Mouse (Mus musculus): Measurements from ENCODE around the gene Mybph. TPM values are rescaled to one million over a fixed set of nuclear protein-coding genes. Genes with fewer than 3 reads are reported as not detected.

Gene Mybph
- polyA plus RNA-seq, 1 experiment from 2014 or later, result 0.13 TPM

- no peak for TF ChIP-seq CTCF (IDR thresholded peaks at IDR 0.05; ENCODE audit: low read depth)
- H3K9me3 ChIP-seq (replicated peaks; ENCODE audit: low read length), result no peaks in the 10 kb centered on the region
- DNase-seq (ENCODE audit: low spot score) (no peak), ATAC-seq (replicated peaks; ENCODE audit: low FRiP score, low read depth) (no peak)
- no peak overlapping the region for H3K4me3 ChIP-seq (replicated peaks; ENCODE audit: low read depth, low read length)
- H3K4me2 ChIP-seq (ENCODE audit: low read length), result no peak overlapping the region
- H3K9ac ChIP-seq (ENCODE audit: low read depth, low read length), result no peak overlapping the region
- WGBS, result 88% methylated on average over 9 of the region's 9 CpGs
- H3K4me1 ChIP-seq (replicated peaks; ENCODE audit: insufficient read depth, low read length), result peaks cover 10% of the 10 kb centered on the region; the same call in 1 of the 2 replicates
- no peaks in the 10 kb centered on the region for H3K27me3 ChIP-seq (ENCODE audit: insufficient read depth, low read length)
- no peaks in the 10 kb centered on the region for H3K36me3 ChIP-seq (ENCODE audit: insufficient read depth, low read length)
- H3K27ac ChIP-seq, result no peak overlapping the region
These were observed 47.5 kb downstream of the Mybph start for GRCm38 (mm10) chr1:134240701-134241100.

GRCm38 (mm10) chr1:134241298-134241697 lies 48.0 kb downstream of the Mybph start:
- DNase-seq (ENCODE audit: low spot score) (no peak), ATAC-seq (replicated peaks; ENCODE audit: low FRiP score, low read depth) (no peak)
- no peak overlapping the region for H3K4me2 ChIP-seq (ENCODE audit: low read length)
- H3K27ac ChIP-seq, result no peak overlapping the region
- TF ChIP-seq CTCF (IDR thresholded peaks at IDR 0.05; ENCODE audit: low read depth), result no peak
- H3K36me3 ChIP-seq (ENCODE audit: insufficient read depth, low read length), result no peaks in the 10 kb centered on the region
- WGBS, result 82% methylated on average over 8 of the region's 8 CpGs
- H3K9me3 ChIP-seq (replicated peaks; ENCODE audit: low read length), result no peaks in the 10 kb centered on the region
- H3K4me1 ChIP-seq (replicated peaks; ENCODE audit: insufficient read depth, low read length), result peaks cover 7% of the 10 kb centered on the region; the same call in 1 of the 2 replicates
- H3K4me3 ChIP-seq (replicated peaks; ENCODE audit: low read depth, low read length), result no peak overlapping the region
- no peaks in the 10 kb centered on the region for H3K27me3 ChIP-seq (ENCODE audit: insufficient read depth, low read length)
- no peak overlapping the region for H3K9ac ChIP-seq (ENCODE audit: low read depth, low read length)

- H3K4me1 ChIP-seq (replicated peaks; ENCODE audit: insufficient read depth, low read length), result peaks cover 7% of the 10 kb centered on the region; the same call in 1 of the 2 replicates
- H3K9ac ChIP-seq (ENCODE audit: low read depth, low read length), result no peak overlapping the region
- 76% methylated on average over 2 of the region's 2 CpGs for WGBS
- no peak overlapping the region for H3K4me3 ChIP-seq (replicated peaks; ENCODE audit: low read depth, low read length)
- no peaks in the 10 kb centered on the region for H3K36me3 ChIP-seq (ENCODE audit: insufficient read depth, low read length)
- no peak overlapping the region for H3K27ac ChIP-seq
- no peak for TF ChIP-seq CTCF (IDR thresholded peaks at IDR 0.05; ENCODE audit: low read depth)
- no peak overlapping the region for H3K4me2 ChIP-seq (ENCODE audit: low read length)
- H3K9me3 ChIP-seq (replicated peaks; ENCODE audit: low read length), result no peaks in the 10 kb centered on the region
- no peak for ATAC-seq (replicated peaks; ENCODE audit: low FRiP score, low read depth)
- DNase-seq (ENCODE audit: low spot score), result no peak
- no peaks in the 10 kb centered on the region for H3K27me3 ChIP-seq (ENCODE audit: insufficient read depth, low read length)
These were observed 49.0 kb downstream of the Mybph start for GRCm38 (mm10) chr1:134242286-134242685.

GRCm38 (mm10) chr1:134243505-134243904 lies 50.3 kb downstream of the Mybph start:
- Histone ChIP-seq H3K9ac (ENCODE audit: low read depth, low read length) (0 out of 2 replicates have a peak overlapping the region, but pooled peaks have one; percentile 6), H3K4me1 (replicated peaks; ENCODE audit: insufficient read depth, low read length) (peaks cover 7% of the 10 kb centered on the region; the same call in 1 of the 2 replicates), H3K27me3 (ENCODE audit: insufficient read depth, low read length) (no peaks in the 10 kb centered on the region), H3K4me3 (replicated peaks; ENCODE audit: low read depth, low read length) (no peak overlapping the region), H3K9me3 (replicated peaks; ENCODE audit: low read length) (no peaks in the 10 kb centered on the region), H3K4me2 (ENCODE audit: low read length) (0 out of 2 replicates have a peak overlapping the region, but pooled peaks have one; percentile 39), H3K27ac (no peak overlapping the region), H3K36me3 (ENCODE audit: insufficient read depth, low read length) (no peaks in the 10 kb centered on the region)
- WGBS, result 44% methylated on average over 6 of the region's 6 CpGs
- peak; percentile 27 for DNase-seq (ENCODE audit: low spot score)
- ATAC-seq (replicated peaks; ENCODE audit: low FRiP score, low read depth), result peak; percentile 65; the same call in 1 of the 2 replicates
- no peak for TF ChIP-seq CTCF (IDR thresholded peaks at IDR 0.05; ENCODE audit: low read depth)

- peak; percentile 99 for TF ChIP-seq CTCF (IDR thresholded peaks at IDR 0.05; ENCODE audit: low read depth)
- H3K27ac ChIP-seq, result no peak overlapping the region
These were observed 51.0 kb downstream of the Mybph start for GRCm38 (mm10) chr1:134243948-134244914.

GRCm38 (mm10) chr1:134245004-134245717 lies 51.9 kb downstream of the Mybph start:
- H3K4me2 ChIP-seq (ENCODE audit: low read length), result no peak overlapping the region
- peaks cover 7% of the 10 kb centered on the region; the same call in 1 of the 2 replicates for H3K4me1 ChIP-seq (replicated peaks; ENCODE audit: insufficient read depth, low read length)
- no peak overlapping the region for H3K9ac ChIP-seq (ENCODE audit: low read depth, low read length)
- no peaks in the 10 kb centered on the region for H3K27me3 ChIP-seq (ENCODE audit: insufficient read depth, low read length)
- ATAC-seq (replicated peaks; ENCODE audit: low FRiP score, low read depth), result no peak
- H3K4me3 ChIP-seq (replicated peaks; ENCODE audit: low read depth, low read length), result no peak overlapping the region
- H3K27ac ChIP-seq, result no peak overlapping the region
- TF ChIP-seq CTCF (IDR thresholded peaks at IDR 0.05; ENCODE audit: low read depth), result no peak
- no peak for DNase-seq (ENCODE audit: low spot score)
- WGBS, result 74% methylated on average over 14 of the region's 14 CpGs
- no peaks in the 10 kb centered on the region for H3K9me3 ChIP-seq (replicated peaks; ENCODE audit: low read length)
- H3K36me3 ChIP-seq (ENCODE audit: insufficient read depth, low read length), result no peaks in the 10 kb centered on the region

More at GRCm38 (mm10) chr1:134243948-134244914, 51.0 kb downstream of the Mybph start:
- DNase-seq (ENCODE audit: low spot score), result peak; percentile 91
- Histone ChIP-seq H3K4me3 (replicated peaks; ENCODE audit: low read depth, low read length) (no peak overlapping the region), H3K36me3 (ENCODE audit: insufficient read depth, low read length) (no peaks in the 10 kb centered on the region), H3K4me1 (replicated peaks; ENCODE audit: insufficient read depth, low read length) (peaks cover 7% of the 10 kb centered on the region; the same call in 1 of the 2 replicates), H3K27me3 (ENCODE audit: insufficient read depth, low read length) (no peaks in the 10 kb centered on the region), H3K9ac (ENCODE audit: low read depth, low read length) (0 out of 2 replicates have a peak overlapping the region, but pooled peaks have one; percentile 6), H3K9me3 (replicated peaks; ENCODE audit: low read length) (no peaks in the 10 kb centered on the region), H3K4me2 (ENCODE audit: low read length) (peak overlapping the region; percentile 39)
- peak; percentile 71 for ATAC-seq (replicated peaks; ENCODE audit: low FRiP score, low read depth)
- 21% methylated on average over 35 of the region's 35 CpGs for WGBS

All from kidney, postnatal 0 days (tissue).